Comparison of ENCODE assay signal across 16 mouse cellular contexts in genomic region chr2:159818556-159818955, GRCm38 (mm10).
DNase-seq lines count a peak whose midpoint lies in the region; ATAC-seq and TF ChIP-seq lines count a peak whose summit lies in the region.
"Had no signal": no experiment of that assay in that cellular context is flagged by ENCODE, and none has a peak within 500 bp of the region (broad histone marks: within the 10 kb centered on the region; RNA-seq: fewer than 3 reads in every experiment).

No protein-coding gene starts in this region.

- no peak for ATAC-seq in lung, embryonic 14.5 days (ENCODE audit: insufficient read depth)
- no peak for ATAC-seq in intestine, embryonic 15.5 days
- ATAC-seq: intestine, embryonic 16.5 days had no signal

- H3K4me3 ChIP-seq in gastrocnemius, adult 2 months: no peak overlapping the region
- no peak overlapping the region for H3K4me3 ChIP-seq in lung, embryonic 14.5 days (ENCODE audit: low read depth, low read length)
- no peak overlapping the region for H3K4me3 ChIP-seq in lung, adult 2 months (replicated peaks; ENCODE audit: extremely low read depth, low read depth, low read length)
- H3K4me3 ChIP-seq in intestine, embryonic 15.5 days (replicated peaks): no peak overlapping the region
- H3K4me3 ChIP-seq: erythroblast, embryonic 14.5 days; hindbrain, embryonic 12.5 days; lung, embryonic 15.5 days had no signal

- no peaks in the 10 kb centered on the region for H3K9me3 ChIP-seq in lung, embryonic 14.5 days (ENCODE audit: low read depth, low read length)
- no peaks in the 10 kb centered on the region for H3K9me3 ChIP-seq in intestine, embryonic 15.5 days
- H3K9me3 ChIP-seq: hindbrain, embryonic 12.5 days; lung, embryonic 15.5 days had no signal

- H3K9ac ChIP-seq in lung, embryonic 14.5 days: no peak overlapping the region
- no peak overlapping the region for H3K9ac ChIP-seq in intestine, embryonic 15.5 days
- H3K9ac ChIP-seq: hindbrain, embryonic 12.5 days; lung, embryonic 15.5 days had no signal

- no peak for TF ChIP-seq POLR2A in lung, adult 2 months (IDR thresholded peaks at IDR 0.05; ENCODE audit: borderline replicate concordance, extremely low read depth, low read depth, low read length)

- H3K4me2 ChIP-seq in lung, embryonic 14.5 days: no peak overlapping the region
- no peak overlapping the region for H3K4me2 ChIP-seq in intestine, embryonic 15.5 days (replicated peaks)
- H3K4me2 ChIP-seq: hindbrain, embryonic 12.5 days; lung, embryonic 15.5 days had no signal

- TF ChIP-seq CTCF in gastrocnemius, adult 2 months (IDR thresholded peaks at IDR 0.05): no peak
- no peak for TF ChIP-seq CTCF in lung, embryonic 14.5 days (IDR thresholded peaks at IDR 0.05; ENCODE audit: low read depth)
- TF ChIP-seq CTCF in lung, adult 2 months (IDR thresholded peaks at IDR 0.05; ENCODE audit: insufficient read depth, low read length): no peak

- intact Hi-C loops in gastrocnemius, adult 2 months (cut with DNase I): loop anchor here (5.0 kb wide), 2 partner anchors 86 to 549 kb away; partner anchors contain the start of gene Mafb
- intact Hi-C loops in gastrocnemius, postnatal 36 days (cut with DNase I): no loop called here

- DNase-seq in adrenal gland, postnatal 10 days: peak; percentile 56
- no peak for DNase-seq in adrenal gland, postnatal 25 days
- peak; percentile 36 for DNase-seq in gastrocnemius, adult 2 months
- no peak for DNase-seq in gastrocnemius, postnatal 36 days
- DNase-seq in lung, embryonic 14.5 days: peak; percentile 64
- DNase-seq in lung, adult 2 months: no peak
- DNase-seq in gonadal fat pad, adult 2 months (ENCODE audit: low read depth): peak; percentile 34
- DNase-seq: cerebellum, postnatal 25 days; layer of hippocampus, postnatal 36 days; right cerebral cortex, adult 18-20 months had no signal

- peak overlapping the region; percentile 48; the same call in 1 of the 2 replicates for H3K27ac ChIP-seq in gastrocnemius, adult 2 months
- no peak overlapping the region for H3K27ac ChIP-seq in lung, embryonic 14.5 days (ENCODE audit: low read depth)
- no peak overlapping the region for H3K27ac ChIP-seq in intestine, embryonic 15.5 days
- H3K27ac ChIP-seq: hindbrain, embryonic 12.5 days; lung, embryonic 15.5 days; stomach, postnatal 0 days had no signal

- no peaks in the 10 kb centered on the region for H3K27me3 ChIP-seq in lung, embryonic 14.5 days (ENCODE audit: insufficient read depth, low read length)
- H3K27me3 ChIP-seq in intestine, embryonic 15.5 days (replicated peaks): no peaks in the 10 kb centered on the region
- H3K27me3 ChIP-seq: hindbrain, embryonic 12.5 days; lung, embryonic 15.5 days had no signal

- WGBS in lung, embryonic 14.5 days: 66% methylated on average over 2 of the region's 2 CpGs
- 72% methylated on average over 2 of the region's 2 CpGs for WGBS in lung, adult 2 months
- WGBS in intestine, embryonic 15.5 days: 78% methylated on average over 2 of the region's 2 CpGs

- H3K4me1 ChIP-seq in lung, embryonic 14.5 days (ENCODE audit: insufficient read depth): no peaks in the 10 kb centered on the region
- no peaks in the 10 kb centered on the region for H3K4me1 ChIP-seq in lung, adult 2 months (ENCODE audit: control insufficient read depth, insufficient read depth, low read length)
- no peaks in the 10 kb centered on the region for H3K4me1 ChIP-seq in intestine, embryonic 15.5 days (replicated peaks)
- H3K4me1 ChIP-seq: hindbrain, embryonic 12.5 days; lung, embryonic 15.5 days had no signal

- no peaks in the 10 kb centered on the region for H3K36me3 ChIP-seq in lung, embryonic 14.5 days (ENCODE audit: insufficient read depth)
- no peaks in the 10 kb centered on the region for H3K36me3 ChIP-seq in intestine, embryonic 15.5 days
- H3K36me3 ChIP-seq: hindbrain, embryonic 12.5 days; lung, embryonic 15.5 days had no signal

Comparison
In these comparisons a context has a peak if more than half of its experiments do, and no peak if none do; other contexts are left out.
1. DNase-seq: peak in adrenal gland, postnatal 10 days (single experiment), gastrocnemius, adult 2 months (single experiment), lung, embryonic 14.5 days (single experiment) and gonadal fat pad, adult 2 months (single experiment); none in adrenal gland, postnatal 25 days (single experiment), gastrocnemius, postnatal 36 days (0 of 2) and lung, adult 2 months (single experiment).